Mouse (Mus musculus) myocyte (in vitro differentiated cells): ENCODE results near the gene Gpc5.

Experiments used
- CEBPB ChIP-seq: IDR thresholded peaks from 2 replicates; pipeline ENCODE4 v1.6.1; 2011; ENCODE audit warnings: mild to moderate bottlenecking, moderate library complexity; ENCODE audit not compliant: poor library complexity, insufficient read depth, severe bottlenecking
- E2F4 ChIP-seq: IDR thresholded peaks from one replicate; pipeline ENCODE4 v1.6.1; 2011; ENCODE audit warnings: mild to moderate bottlenecking, control low read depth, moderate library complexity; ENCODE audit not compliant: insufficient read depth
- POLR2A ChIP-seq: IDR thresholded peaks from one replicate; pipeline ENCODE4 v1.6.1; 2011; ENCODE audit warnings: low read depth, mild to moderate bottlenecking, control low read depth, moderate library complexity; ENCODE audit not compliant: insufficient read length
- POLR2AphosphoS2 ChIP-seq: IDR thresholded peaks from one replicate; pipeline ENCODE4 v1.6.1; 2011; ENCODE audit warnings: low read depth, control low read depth; ENCODE audit not compliant: insufficient read length
- TCF12 ChIP-seq: IDR thresholded peaks from one replicate; pipeline ENCODE4 v1.6.1; 2011; ENCODE audit warnings: mild to moderate bottlenecking, control low read depth; ENCODE audit not compliant: poor library complexity, insufficient read depth, severe bottlenecking

DNA sequence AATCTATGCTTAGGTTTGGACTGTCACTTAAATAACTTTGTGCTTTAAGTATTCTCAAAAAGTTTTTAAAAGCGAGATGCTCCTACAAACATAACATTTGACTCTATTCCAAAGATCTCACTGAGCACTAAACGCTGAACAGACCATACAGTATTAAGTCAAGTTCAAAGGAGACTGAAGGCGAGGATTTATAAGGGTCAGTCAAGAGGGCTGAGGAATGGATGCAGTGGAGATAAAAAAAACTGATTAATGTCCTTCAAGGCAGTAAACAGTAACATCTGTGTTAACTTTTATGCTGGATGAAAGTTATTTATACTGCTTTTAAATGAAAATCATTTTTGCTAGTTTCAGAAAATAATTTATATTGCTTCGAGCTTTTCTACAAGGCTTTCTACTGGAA lies 906.9 kb downstream of the Gpc5 start:
- TF ChIP-seq CEBPB (no peak), E2F4 (no peak), POLR2A (no peak), TCF12 (no peak), POLR2AphosphoS2 (no peak)
